Mouse (Mus musculus) urinary bladder, postnatal 36 days (tissue): ENCODE data around the gene Gm11273.
"Not testable (repeated sequence)": the region's sequence is repeated elsewhere in the genome, so short reads cannot be mapped to it uniquely, and the experiment has no call there.

ENCODE experiments used
- DNase-seq, 2 experiments: peaks; one replicate each; pipeline ENCODE4 v3.0.0; 2022; ENCODE audit warnings: low spot score in 2 of 2, mixed read lengths in 1 of 2

Gm11273 gene

DNA sequence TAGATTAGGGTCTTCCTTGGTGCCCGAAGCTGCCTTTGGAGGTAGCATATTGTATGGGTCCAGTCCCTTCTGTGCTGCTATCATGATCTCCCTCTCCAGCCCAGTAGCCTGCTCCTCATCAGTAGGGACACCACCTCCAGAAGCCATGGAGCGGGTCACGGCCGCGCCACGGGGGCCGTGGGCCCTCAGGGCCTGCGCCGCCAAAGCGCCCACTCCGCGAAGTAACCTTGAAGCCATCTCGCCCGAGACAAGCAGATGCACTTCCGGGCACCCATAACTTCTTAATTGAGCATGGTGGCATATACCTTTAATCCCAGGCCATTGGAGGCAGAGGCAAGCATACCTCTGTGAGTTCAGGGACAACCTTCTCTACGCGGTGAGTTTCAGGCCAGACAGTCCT lies at the start of gene Gm11273:
TSS of gene Gm11273 (minus strand) at position 237 of the 400 bp plus-strand sequence.
- not testable (repeated sequence) for DNase-seq

DNA sequence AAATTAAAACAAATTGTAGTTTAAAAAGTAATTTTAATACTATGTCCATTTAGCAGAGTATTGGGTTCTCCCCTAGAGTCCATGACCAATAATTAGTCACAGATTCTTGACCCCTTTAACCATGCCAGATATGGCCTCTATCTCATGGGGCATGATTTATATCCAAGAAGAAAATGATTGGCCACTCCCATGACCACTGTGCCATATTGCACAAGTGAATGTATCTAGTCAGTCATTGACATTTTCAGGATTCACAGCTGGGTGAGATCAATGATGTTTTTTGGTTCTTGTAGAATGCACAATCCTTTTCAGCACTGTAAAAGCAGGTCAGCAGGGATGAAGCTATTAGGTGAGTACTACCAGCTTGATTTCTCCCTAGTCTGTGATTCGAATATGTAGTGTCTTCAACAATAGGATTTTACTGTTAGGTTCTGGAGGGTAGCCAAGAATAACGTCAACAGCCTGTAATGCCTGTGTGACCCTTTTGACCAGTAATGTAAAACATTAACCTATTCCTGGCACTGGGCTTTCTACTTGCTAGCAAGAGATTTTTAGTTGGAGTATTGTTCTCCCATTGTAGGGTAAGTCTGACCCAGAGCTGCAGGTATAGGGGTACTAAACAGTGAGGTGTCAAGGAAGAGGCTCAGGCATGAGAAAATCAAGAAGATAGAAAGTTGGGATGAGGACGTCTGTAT lies 49.3 kb upstream of the Gm11273 start:
- no peak for DNase-seq

DNA sequence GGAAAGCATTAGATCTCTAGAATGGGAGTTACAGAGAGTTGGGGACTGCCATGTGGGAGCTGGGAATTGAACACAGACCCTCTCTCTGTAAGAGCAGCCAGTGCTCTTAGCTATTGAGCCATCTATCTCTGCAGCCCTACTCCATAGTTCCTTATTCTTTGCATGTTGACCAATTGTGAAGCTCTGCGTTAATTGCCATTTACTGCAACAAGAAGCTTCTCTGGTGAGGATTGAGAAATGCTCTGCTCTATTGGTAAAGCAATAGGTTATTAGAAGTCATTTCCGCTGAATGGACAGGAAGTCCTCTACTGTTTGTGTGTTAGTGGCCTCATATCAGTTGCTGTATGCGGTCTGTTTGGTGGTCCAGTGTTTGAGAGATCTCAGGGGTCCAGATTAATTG lies 48.3 kb upstream of the Gm11273 start:
- DNase-seq, result no peak

DNA sequence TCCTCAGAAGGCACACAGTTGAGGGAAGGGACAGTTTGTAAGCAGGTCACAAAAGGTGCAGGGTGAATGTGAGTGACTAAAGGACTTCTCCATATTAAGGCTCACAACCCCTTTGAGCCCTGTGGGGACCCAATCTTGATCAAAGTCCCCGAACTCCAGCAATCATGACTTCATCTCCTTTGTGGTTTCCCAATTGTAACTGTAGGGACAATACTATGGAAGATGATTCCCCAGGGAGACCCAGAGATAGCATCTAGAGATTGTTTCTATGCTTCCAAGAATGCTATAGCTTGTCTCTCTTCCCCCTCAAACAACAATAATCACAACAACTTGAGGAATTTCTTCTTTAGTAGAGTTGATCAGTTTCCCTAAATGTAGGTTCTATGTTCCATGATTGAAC lies 41.5 kb upstream of the Gm11273 start, which contains the start of gene Olfr1366:
TSS of gene Olfr1366 (minus strand) at position 101 of the 400 bp plus-strand sequence.
- DNase-seq, result no peak

DNA sequence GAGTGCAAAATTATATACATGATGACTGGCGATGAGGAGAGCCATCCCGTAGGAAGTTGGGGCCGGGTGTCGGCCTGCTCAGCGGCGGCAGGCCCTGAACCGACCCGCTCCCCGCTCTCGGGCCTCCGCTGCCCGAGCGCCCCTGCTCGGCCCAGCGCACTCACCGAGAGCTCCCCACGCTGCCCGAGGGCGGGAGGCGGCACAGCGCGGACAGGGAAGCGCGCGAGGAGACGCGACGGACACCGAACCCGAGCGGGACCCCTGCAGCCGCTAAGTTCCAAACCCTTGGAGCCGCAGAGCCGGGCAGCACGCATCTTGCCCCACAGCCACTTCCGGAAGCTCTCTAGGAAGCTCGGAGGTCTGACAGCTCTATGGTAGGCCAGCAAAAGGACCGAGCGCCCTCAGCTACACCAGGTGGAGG lies 29.6 kb upstream of the Gm11273 start, which contains the start of gene Zkscan8:
TSS of gene Zkscan8 (minus strand) at position 340 of the 421 bp plus-strand sequence.
- peak; percentile 86 to 89 for DNase-seq

DNA sequence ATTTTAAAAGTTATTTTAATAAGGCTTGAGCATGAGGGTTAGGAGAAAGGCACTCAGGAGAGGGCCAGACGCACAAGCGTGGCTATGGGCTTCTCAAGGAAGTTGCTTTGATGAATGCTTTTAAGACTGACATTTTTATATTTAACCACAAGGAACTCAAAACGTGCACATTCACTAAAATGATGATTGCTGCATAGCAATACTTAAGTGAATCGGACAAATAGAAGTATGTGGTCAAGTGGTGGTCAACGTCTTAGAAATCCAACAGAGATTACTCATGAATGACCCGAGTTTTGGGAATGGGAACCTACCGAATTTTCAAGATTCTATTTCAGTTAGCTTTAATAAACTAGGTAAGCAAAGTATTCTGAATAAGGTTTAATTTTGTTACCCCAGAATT lies 28.9 kb upstream of the Gm11273 start:
- no peak for DNase-seq

DNA sequence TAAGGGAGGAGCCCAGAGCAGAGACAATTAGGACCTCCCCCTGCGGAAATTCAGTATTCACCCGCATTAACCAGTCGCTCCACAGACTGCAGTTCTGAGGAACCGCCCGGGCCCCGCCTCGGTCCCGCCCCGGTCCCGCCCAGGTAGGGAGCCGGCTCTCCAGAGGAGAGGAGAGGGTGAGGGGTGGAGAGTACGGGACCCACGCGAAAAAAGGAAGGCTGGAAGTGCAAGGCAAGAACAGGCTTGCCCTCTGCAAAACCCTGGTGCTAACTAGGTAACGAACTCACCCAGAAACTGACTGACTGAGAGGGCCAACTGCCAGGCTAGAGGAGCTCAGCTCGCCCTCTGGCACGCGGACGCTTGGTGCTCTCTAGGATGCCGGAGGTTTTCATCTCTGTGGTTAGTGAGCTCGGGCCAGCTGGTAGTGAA lies 5.0 kb upstream of the Gm11273 start:
- DNase-seq, result peak; percentile 72 to 83

DNA sequence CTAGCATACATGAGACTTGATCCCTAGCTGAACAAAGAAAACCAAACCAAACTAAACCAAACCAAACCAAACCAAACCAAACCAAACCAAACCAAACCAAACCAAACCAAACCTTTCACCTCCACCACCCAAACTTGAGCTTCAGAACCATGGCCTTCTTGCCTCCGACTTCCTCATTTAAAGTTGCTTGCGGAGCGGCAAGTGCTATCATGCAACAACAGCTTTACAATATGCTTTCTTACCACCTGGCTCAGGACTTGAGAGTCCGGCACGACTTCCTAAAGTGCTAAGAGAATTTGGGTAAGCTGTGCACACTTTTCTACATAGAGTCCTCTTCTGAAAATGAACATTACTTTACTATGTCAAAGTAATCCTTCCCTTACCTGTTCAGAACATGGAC lies 1.1 kb upstream of the Gm11273 start:
- no peak for DNase-seq

DNA sequence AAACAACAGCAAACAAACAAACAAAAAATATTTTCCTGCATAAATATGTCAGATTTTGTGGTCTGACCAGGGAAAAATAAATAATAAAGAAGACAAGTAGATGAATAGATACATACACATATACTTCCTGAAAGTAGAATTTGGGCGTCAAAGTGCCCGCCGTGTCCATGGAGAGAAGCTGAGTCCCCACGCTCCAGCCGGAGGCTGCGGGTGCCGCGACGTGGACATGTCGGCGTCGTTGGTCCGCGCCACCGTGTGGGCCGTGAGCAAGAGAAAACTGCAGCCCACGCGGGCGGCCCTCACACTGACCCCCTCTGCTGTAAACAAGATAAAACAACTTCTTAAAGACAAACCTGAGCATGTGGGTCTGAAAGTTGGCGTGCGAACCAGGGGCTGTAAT lies 6.1 kb downstream of the Gm11273 start, which contains the start of gene AK157302:
TSS of gene AK157302 (plus strand) at position 144 of the 400 bp plus-strand sequence.
- DNase-seq, result no peak

DNA sequence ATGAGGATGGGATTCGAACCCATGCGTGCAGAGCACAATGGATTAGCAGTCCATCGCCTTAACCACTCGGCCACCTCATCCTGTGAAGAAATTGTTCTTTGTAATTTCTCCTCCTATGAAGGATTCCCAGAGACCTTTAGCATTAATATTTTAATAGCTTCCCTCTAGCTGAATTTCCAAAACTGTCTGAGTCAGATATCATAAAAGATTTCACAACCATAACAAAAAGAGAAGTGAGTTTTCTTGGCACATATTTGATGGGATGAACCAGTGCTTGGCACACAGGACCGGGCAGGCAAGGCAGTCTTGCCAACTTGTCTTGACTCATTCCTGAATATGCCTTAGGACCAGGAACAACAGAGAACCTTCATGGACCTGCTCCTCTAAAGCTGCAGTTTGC lies 8.4 kb downstream of the Gm11273 start:
- DNase-seq, result no peak

DNA sequence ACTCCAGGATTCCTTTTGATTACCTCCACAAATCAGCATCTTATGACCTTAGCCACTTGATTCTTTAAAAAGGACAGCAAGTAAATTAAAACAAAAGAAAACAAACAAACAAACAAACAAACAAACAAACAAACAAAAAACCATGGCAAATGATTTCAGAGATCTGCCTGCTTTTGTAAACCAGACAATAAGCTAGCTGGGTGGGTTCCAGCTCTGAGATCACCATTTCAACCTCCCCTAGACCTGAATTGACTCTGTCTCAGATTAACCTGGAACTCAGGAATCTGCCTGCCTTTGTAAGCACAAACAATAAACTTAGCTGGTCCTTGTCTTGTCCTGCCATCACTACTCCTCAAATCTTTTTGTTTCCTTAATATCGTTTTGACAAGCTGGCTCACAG lies 14.3 kb downstream of the Gm11273 start:
- DNase-seq, result no peak

DNA sequence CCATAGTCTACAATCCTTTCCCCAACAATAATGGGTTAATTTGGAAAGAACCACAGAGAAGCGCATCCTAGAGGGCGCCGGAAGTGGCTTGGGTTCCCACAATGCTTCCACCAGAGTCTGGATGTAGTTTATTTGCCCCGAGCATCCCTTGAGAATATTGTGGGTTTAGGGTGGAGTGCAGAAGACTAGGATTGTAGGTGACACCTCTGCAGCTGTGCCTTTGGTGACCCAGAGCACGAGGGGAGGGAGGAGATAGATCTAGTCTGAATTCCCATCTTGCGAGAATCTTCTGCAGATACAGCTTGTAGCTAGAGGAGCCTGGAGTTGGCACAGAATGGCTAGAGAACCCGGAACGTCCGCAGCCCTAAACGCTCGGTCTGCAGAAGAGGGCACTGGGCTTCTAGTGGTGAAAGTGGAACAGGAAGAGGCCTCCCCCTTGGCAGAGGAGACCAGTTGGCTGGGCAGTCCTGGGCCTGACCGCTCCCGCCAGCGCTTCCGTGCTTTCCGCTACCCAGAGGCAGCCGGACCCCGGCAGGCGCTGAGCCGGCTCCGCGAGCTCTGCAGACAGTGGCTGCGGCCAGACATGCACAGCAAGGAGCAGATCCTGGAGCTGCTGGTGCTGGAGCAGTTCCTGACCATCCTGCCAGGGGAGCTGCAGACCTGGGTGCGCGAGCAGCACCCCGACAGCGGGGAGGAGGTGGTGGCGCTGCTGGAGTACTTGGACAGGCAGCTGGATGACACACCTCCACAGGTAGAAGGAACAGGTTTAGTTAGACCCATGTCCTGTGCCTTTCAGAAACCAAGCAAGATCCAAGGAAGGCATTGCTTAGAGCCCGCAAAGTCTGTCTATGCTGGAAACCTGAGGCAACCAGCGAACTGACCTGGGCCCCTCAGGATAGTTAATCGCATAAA lies 22.2 kb downstream of the Gm11273 start, which contains the start of the genes Zkscan4 and Gm10065:
TSS of gene Zkscan4 (plus strand) at position 149 of the 912 bp plus-strand sequence.
TSS of gene Gm10065 (minus strand) at position 683 of the 912 bp plus-strand sequence.
- peak; percentile 54 to 69 for DNase-seq

DNA sequence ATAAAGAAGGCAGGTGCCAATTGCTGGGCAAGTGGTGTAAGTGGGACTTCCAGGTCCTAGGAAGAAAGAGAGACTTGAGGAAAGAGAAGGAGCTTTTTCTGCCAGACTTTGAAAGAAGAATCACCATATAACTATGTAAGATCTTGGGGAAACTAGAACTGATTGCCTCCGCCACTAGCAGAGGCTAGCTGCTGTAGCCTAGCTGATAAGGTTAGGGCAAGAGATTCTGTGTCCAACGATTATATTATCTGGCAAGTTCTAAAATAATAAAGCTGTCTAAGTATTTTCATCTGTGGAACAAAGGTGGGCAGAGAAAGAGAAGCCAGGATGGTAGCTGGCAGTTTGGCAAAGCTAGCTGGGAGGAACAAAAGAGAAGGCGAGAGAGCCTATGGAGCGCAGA lies 28.8 kb downstream of the Gm11273 start:
- no peak for DNase-seq

DNA sequence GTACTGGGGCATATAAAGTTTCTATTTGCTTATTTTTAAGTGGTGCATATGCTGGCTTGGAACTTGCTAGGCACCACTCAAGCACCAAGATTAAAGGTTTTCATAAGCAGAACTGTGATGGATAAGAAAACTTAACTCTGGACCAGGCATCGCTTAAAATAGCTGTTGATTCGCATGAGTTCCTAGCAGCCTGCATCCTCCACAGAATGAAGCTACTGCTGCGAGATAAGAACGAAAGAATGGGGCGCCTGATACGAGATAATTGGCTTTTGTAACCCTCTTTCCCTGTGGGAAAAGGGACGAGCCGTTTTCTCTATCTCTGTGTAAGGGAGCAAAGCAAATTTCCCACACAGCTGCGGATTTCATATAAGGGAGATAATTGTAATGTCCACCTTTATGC lies 32.1 kb downstream of the Gm11273 start:
- DNase-seq, result no peak

DNA sequence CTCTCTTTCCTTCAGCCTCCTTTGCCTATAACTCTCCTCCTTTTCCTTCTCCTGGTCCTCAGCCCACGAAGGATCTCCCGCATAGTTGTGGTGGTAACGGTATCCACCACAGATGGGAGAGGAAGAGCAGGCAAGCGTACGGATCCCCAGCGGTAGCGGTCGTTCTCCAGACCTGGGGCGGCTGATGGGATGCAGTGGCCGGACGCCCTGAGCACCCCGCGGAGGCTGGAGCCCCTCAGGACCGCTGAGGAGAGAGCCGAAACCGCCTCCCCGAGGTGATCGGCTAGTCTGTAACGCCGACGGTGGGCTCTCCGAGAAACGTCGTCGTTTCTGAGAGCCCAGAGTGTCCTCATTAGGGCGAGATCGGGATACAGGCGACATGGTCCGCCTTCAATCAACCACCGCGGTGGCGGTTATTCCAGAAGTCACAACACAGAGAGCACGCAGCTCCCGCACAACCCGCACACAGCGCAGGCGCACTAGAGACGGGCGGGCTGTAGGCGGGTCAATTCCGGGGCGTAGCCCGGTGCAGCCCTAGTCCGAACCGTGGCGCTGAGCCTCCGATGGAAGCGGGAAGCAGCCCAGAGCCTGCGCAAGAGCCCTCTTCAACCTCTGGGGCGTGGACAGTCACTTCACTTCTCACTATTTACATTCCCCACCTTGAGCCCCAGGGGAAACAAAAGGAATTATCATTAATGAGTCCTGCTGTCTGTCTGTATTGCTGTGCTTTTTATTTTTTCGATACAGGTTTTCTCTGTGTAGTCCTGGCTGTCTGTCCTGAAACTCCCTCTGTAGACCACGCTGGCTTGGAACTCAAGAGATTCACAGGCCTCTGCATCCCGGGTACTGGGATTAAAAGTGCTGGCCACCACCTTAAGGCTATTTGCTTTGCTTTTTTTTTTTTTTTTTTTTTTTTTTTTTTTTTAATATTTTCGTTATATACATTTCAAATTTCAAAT lies 32.9 kb downstream of the Gm11273 start, which contains the start of gene Nkapl:
TSS of gene Nkapl (minus strand) at position 449 of the 959 bp plus-strand sequence.
- peak; percentile 75 to 83 for DNase-seq

DNA sequence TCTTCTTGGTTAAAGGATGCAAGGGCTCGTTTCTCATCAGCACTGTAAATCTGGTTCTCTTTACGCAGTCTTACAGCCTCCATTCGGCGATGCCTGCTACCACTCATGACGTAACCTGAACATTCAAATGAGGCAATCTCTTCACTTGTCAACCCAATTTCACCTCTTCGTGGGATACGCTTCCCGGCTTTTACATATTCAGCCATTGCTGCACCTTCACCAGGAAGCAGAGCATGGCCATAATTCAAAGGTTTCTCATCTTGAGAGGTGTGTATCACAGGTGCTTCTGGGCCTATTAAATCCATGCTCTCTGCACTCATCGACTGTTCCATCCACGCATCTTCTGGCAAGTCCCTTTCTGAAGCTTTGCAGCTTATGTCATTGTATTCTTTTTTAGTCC lies 33.9 kb downstream of the Gm11273 start:
- no peak for DNase-seq

DNA sequence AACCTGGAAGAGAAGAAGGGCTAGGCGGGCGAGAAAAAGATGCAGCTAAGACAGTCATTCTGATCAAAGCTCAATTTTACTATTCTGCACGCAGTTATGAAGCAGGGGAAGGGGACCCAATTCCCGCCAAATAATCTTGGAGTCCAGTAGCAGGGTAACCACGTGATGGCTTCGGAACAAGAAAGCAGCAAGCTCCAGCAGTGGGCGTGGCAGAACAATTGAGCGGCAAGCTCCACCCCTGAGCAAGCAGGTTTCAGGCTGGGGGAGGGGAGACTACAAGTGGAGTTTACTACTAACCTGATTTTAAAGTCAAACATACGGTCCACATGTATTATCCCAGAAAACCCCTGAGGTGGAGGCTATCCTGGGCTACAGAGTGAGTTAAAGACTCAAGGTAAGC lies 38.7 kb downstream of the Gm11273 start:
- DNase-seq, result not testable (repeated sequence)

DNA sequence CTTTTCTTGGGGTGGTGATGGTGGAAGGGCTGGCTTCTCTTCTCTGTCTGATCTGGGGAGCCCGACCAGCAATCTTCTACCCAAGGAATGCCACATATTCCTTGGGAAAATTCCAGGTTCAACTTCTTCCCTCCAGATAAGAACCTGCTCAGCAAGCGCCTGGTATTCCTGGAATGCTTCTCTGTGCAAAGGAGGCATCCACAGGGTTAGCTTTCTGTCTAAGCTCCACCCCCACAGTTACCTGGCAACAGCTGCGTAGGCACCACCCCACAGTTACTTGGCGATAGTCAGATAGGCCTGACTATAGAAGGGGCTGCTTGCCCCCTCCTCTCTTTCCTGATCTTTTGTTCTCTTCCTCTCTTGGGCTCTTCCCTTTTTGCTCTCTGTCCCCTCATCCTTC lies 44.9 kb downstream of the Gm11273 start:
- no peak for DNase-seq

DNA sequence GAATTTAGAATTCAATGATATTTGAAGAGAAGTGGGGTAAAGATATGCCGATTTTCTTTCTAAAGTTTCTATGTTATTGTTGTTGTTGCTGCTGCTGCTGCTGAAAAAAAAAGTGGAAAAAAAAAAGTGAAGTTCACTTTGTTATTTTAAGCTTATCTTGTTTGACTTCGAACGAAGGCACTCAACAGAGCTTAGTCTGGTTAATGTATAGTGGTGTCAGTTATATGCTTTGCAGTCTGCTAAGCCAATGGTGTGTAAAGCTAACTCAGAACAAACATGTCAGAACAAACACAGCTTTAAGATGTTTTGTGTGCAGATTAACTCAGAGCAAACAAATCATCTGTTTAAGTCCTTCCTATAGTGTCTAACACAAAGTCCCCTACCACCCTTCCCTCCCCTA lies 47.1 kb downstream of the Gm11273 start:
- DNase-seq, result no peak

DNA sequence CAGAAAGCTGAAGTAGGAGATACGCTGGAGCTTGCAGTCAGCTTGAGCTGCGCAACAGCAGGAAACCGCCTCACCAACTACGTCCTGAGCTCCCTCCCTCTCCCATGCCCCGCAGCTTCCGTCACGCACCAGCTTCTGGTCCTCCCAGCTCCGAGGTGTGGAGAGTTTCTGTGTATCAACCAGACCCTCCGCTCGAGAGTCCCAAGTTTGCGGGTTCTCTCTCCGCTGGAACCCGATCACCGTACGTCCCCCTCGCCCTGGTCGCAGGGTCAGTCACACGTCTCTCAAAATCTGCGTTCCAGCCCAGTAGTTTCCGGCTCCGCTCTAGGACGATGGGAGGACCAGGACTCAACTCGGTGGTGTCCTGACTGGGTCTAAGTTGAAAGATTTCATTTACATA lies 47.8 kb downstream of the Gm11273 start, which contains the start of gene Zscan26:
TSS of gene Zscan26 (minus strand) at position 282 of the 400 bp plus-strand sequence.
- DNase-seq, result peak; percentile 82 to 84

DNA sequence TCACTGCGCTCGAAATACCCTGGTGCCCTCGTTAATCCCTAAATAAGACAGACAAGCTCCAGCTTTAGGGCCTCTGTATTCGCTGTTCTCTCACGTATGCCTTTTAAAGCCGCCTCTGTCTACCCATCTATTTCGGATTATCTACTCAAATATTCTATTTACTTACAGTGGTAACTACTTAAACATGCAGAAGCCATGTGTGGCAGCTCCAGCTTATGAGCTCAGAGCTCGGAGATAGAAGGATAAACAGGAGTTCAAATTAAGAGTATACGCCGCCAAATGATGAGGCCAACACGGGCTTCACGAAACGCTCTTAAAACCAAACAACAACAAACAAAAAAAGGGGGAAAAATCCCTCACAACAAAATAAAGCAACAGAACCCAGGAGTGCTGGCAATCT lies 48.2 kb downstream of the Gm11273 start:
- DNase-seq, result peak in 1 of 2 experiments; percentile 8
